Mouse (Mus musculus) CH12.LX (cell line): ENCODE results near the gene Hpcal1. TPM values are rescaled to one million over a fixed set of nuclear protein-coding genes. Genes with fewer than 3 reads are reported as not detected.

Source experiments
- DNase-seq: peaks from one replicate; pipeline ENCODE4 v3.0.0-alpha.2; 2013; ENCODE audit errors: extremely low read depth
- H3K27ac ChIP-seq: 2 replicates; pipeline ENCODE4 v1.5.1; 2012; ENCODE audit warnings: low read depth, mild to moderate bottlenecking, control low read depth, moderate library complexity; ENCODE audit not compliant: insufficient read depth
- H3K27me3 ChIP-seq: replicated peaks from 2 replicates; pipeline ENCODE3; 2012; ENCODE audit warnings: inconsistent platforms
- H3K36me3 ChIP-seq, 2 experiments: replicated peaks in 1 of 2; 2 replicates each; pipeline versions ENCODE3 to v1.6.1; 2012; ENCODE audit warnings: inconsistent platforms in 1 of 2, low read length in 1 of 2, mild to moderate bottlenecking in 1 of 2, mixed read lengths in 1 of 2, moderate library complexity in 1 of 2; ENCODE audit not compliant: control insufficient read depth in 1 of 2, insufficient read depth in 1 of 2
- H3K4me1 ChIP-seq, 2 experiments: 2 replicates each; pipeline ENCODE4 v1.6.1; 2012; ENCODE audit warnings: inconsistent platforms in 1 of 2, moderate library complexity in 1 of 2; ENCODE audit not compliant: insufficient read depth in 2 of 2, control insufficient read depth in 1 of 2
- H3K4me2 ChIP-seq: 2 replicates; pipeline ENCODE4 v1.6.1; 2012; ENCODE audit warnings: low read depth, mild to moderate bottlenecking, control low read depth; ENCODE audit not compliant: poor library complexity, insufficient read depth, severe bottlenecking
- H3K4me3 ChIP-seq, 3 experiments: fragments of 150-350 bp in 1 of 3; sonication (generic) in 1 of 3; replicated peaks in 1 of 3; 2 replicates each; pipeline versions ENCODE3 to v1.5.1; 2011 to 2012; ENCODE audit warnings: low read depth in 2 of 3, low read length in 2 of 3, mild to moderate bottlenecking in 2 of 3, moderate library complexity in 2 of 3, control low read depth in 1 of 3, improper control_type of control experiment in 1 of 3, inconsistent platforms in 1 of 3, mixed read lengths in 1 of 3; ENCODE audit not compliant: poor library complexity in 1 of 3
- H3K79me2 ChIP-seq: replicated peaks from 2 replicates; pipeline ENCODE4 v1.6.1; 2012; ENCODE audit warnings: mild to moderate bottlenecking, moderate library complexity; ENCODE audit not compliant: control insufficient read depth, poor library complexity, insufficient read depth, severe bottlenecking; ENCODE audit errors: extremely low read depth
- H3K9ac ChIP-seq: 2 replicates; pipeline ENCODE4 v1.6.1; 2012; ENCODE audit warnings: low read depth, mild to moderate bottlenecking, control low read depth, moderate library complexity; ENCODE audit not compliant: insufficient read depth
- H3K9me3 ChIP-seq: replicated peaks from 2 replicates; pipeline ENCODE3; 2012; ENCODE audit warnings: low read length, inconsistent platforms, mixed read lengths
- BHLHE40 ChIP-seq: IDR thresholded peaks from 2 replicates; pipeline ENCODE4 v1.6.1; 2011; ENCODE audit warnings: mild to moderate bottlenecking, low read depth, low read length, improper control_type of control experiment
- CHD1 ChIP-seq: IDR thresholded peaks from 2 replicates; pipeline ENCODE4 v1.6.1; 2012; ENCODE audit warnings: low read depth, low read length, improper control_type of control experiment, inconsistent platforms
- CHD2 ChIP-seq: IDR thresholded peaks from 2 replicates; pipeline ENCODE4 v1.6.1; 2011; ENCODE audit warnings: low read length, improper control_type of control experiment
- CTCF ChIP-seq, 2 experiments: IDR thresholded peaks in 1 of 2; conservative IDR thresholded peaks in 1 of 2; 2 replicates each; pipeline ENCODE4 v1.5.1; 2011 to 2012; ENCODE audit warnings: low read depth in 2 of 2, low read length in 2 of 2, improper control_type of control experiment in 1 of 2, inconsistent platforms in 1 of 2, mild to moderate bottlenecking in 1 of 2, moderate library complexity in 1 of 2
- E2F4 ChIP-seq: IDR thresholded peaks from 2 replicates; pipeline ENCODE4 v1.6.1; 2011; ENCODE audit warnings: low read depth, low read length, improper control_type of control experiment; ENCODE audit not compliant: insufficient replicate concordance
- ELF1 ChIP-seq: IDR thresholded peaks from 2 replicates; pipeline ENCODE4 v1.6.1; 2014; ENCODE audit warnings: low read depth, mild to moderate bottlenecking, inconsistent platforms, low read length, improper control_type of control experiment
- GABPA ChIP-seq: IDR thresholded peaks from 2 replicates; pipeline ENCODE4 v1.6.1; 2012; ENCODE audit warnings: low read depth, low read length, improper control_type of control experiment, inconsistent platforms; ENCODE audit not compliant: insufficient replicate concordance
- IRF4 ChIP-seq: IDR thresholded peaks from 2 replicates; pipeline ENCODE4 v1.6.1; 2014; ENCODE audit warnings: low read depth, mild to moderate bottlenecking, inconsistent platforms, low read length, improper control_type of control experiment
- JUN ChIP-seq: IDR thresholded peaks from 2 replicates; pipeline ENCODE4 v1.6.1; 2011; ENCODE audit warnings: low read depth, mild to moderate bottlenecking, low read length, improper control_type of control experiment, moderate library complexity; ENCODE audit not compliant: insufficient read depth
- JUND ChIP-seq: conservative IDR thresholded peaks from 2 replicates; pipeline ENCODE4 v1.6.1; 2011; ENCODE audit warnings: low read depth, low read length, improper control_type of control experiment
- MAFK ChIP-seq: IDR thresholded peaks from 2 replicates; pipeline ENCODE4 v1.6.1; 2011; ENCODE audit warnings: low read length, improper control_type of control experiment; ENCODE audit not compliant: insufficient replicate concordance
- MAX ChIP-seq: IDR thresholded peaks from 2 replicates; pipeline ENCODE4 v1.6.1; 2011; ENCODE audit warnings: low read length, improper control_type of control experiment
- MXI1 ChIP-seq: IDR thresholded peaks from 2 replicates; pipeline ENCODE4 v1.6.1; 2011; ENCODE audit warnings: mild to moderate bottlenecking, low read depth, low read length, improper control_type of control experiment
- MYC ChIP-seq: IDR thresholded peaks from 2 replicates; pipeline ENCODE4 v1.6.1; 2011; ENCODE audit warnings: low read depth, mild to moderate bottlenecking, improper control_type of control experiment, low read length
- NELFE ChIP-seq: IDR thresholded peaks from 2 replicates; pipeline ENCODE4 v1.6.1; 2011; ENCODE audit warnings: low read depth, low read length, improper control_type of control experiment
- NRF1 ChIP-seq: IDR thresholded peaks from 2 replicates; pipeline ENCODE4 v1.6.1; 2014; ENCODE audit warnings: low read depth, mild to moderate bottlenecking, inconsistent platforms, low read length, improper control_type of control experiment, moderate library complexity
- POLR2A ChIP-seq: IDR thresholded peaks from 2 replicates; pipeline ENCODE4 v1.6.1; 2011; ENCODE audit warnings: low read depth, mild to moderate bottlenecking, improper control_type of control experiment, low read length
- POLR2AphosphoS2 ChIP-seq: IDR thresholded peaks from 2 replicates; pipeline ENCODE4 v1.6.1; 2011; ENCODE audit warnings: low read depth, low read length, improper control_type of control experiment
- RAD21 ChIP-seq: IDR thresholded peaks from 2 replicates; pipeline ENCODE4 v1.6.1; 2011; ENCODE audit warnings: low read depth, mild to moderate bottlenecking, low read length, improper control_type of control experiment, moderate library complexity
- RCOR1 ChIP-seq: conservative IDR thresholded peaks from 2 replicates; pipeline ENCODE4 v1.6.1; 2012; ENCODE audit warnings: low read depth, mild to moderate bottlenecking, inconsistent platforms, low read length, improper control_type of control experiment
- SIN3A ChIP-seq: IDR thresholded peaks from 2 replicates; pipeline ENCODE4 v1.6.1; 2012; ENCODE audit warnings: low read length, improper control_type of control experiment, inconsistent platforms
- SMC3 ChIP-seq: IDR thresholded peaks from 2 replicates; pipeline ENCODE4 v1.6.1; 2011; ENCODE audit warnings: low read depth, low read length, improper control_type of control experiment
- TBP ChIP-seq: conservative IDR thresholded peaks from 2 replicates; pipeline ENCODE4 v1.6.1; 2011; ENCODE audit warnings: low read depth, low read length, improper control_type of control experiment
- TCF12 ChIP-seq: IDR thresholded peaks from 2 replicates; pipeline ENCODE4 v1.6.1; 2014; ENCODE audit warnings: low read depth, mild to moderate bottlenecking, inconsistent platforms, low read length, improper control_type of control experiment
- UBTF ChIP-seq: IDR thresholded peaks from 2 replicates; pipeline ENCODE4 v1.6.1; 2012; ENCODE audit warnings: low read depth, mild to moderate bottlenecking, inconsistent platforms, low read length, improper control_type of control experiment, moderate library complexity
- ZC3H11A ChIP-seq: IDR thresholded peaks from 2 replicates; pipeline ENCODE4 v1.6.1; 2012; ENCODE audit warnings: low read depth, mild to moderate bottlenecking, inconsistent platforms, low read length, improper control_type of control experiment
- ZKSCAN1 ChIP-seq: IDR thresholded peaks from 2 replicates; pipeline ENCODE4 v1.6.1; 2012; ENCODE audit warnings: low read depth, inconsistent platforms, low read length, improper control_type of control experiment, borderline replicate concordance
- ZMIZ1 ChIP-seq: IDR thresholded peaks from 2 replicates; pipeline ENCODE4 v1.6.1; 2012; ENCODE audit warnings: low read depth, mild to moderate bottlenecking, inconsistent platforms, low read length, improper control_type of control experiment
- dilution Hi-C: fragments of 300-500 bp; cut with MboI; formaldehyde crosslinking; loops from 2 replicates; pipeline ENCODE4 v1.14.3; 2020; ENCODE audit warnings: low sequenced_read_pairs; ENCODE audit not compliant: extremely low pct_unique_long_range_greater_than_20kb, extremely low pct_ligation_motif_present
- in situ Hi-C: fragments of 300-500 bp; cut with MboI; formaldehyde crosslinking; loops from 3 replicates; pipeline ENCODE4 v1.14.3; 2019; ENCODE audit warnings: low sequenced_read_pairs, low pct_ligation_motif_present, low pct_unique_long_range_greater_than_20kb, mixed read lengths
- polyA plus RNA-seq: library from polyadenylated mRNA; unstranded; fragments of >175 nt; gene quantifications from 2 replicates; pipeline ENCODE4 v1.2.1, GENCODE M21; 2012; ENCODE audit warnings: low read depth; ENCODE audit not compliant: insufficient read length
- total RNA-seq, 2 experiments: library from RNA; depleted of rRNA; stranded (reverse); fragments of 300-350 nt in 1 of 2; fragments of >200 nt in 1 of 2; gene quantifications; 2 replicates each; pipeline ENCODE4 v1.2.3; 2012 to 2014

The Hpcal1 gene
- total and polyA plus RNA-seq, 3 experiments: 4.9 to 5.5 (median 4.9) TPM

- in situ Hi-C loops: no loop called here
- Histone ChIP-seq H3K4me2 (no peak overlapping the region), H3K4me1 (peaks cover 3 to 14% of the 10 kb centered on the region in 2 experiments; a peak in 3 of 4 replicates), H3K4me3 (no peak overlapping the region), H3K9me3 (no peaks in the 10 kb centered on the region), H3K79me2 (no peaks in the 10 kb centered on the region), H3K27me3 (no peaks in the 10 kb centered on the region), H3K27ac (no peak overlapping the region), H3K9ac (no peak overlapping the region), H3K36me3 (no peaks in the 10 kb centered on the region)
- dilution Hi-C loops: no loop called here
- no peak for TF ChIP-seq IRF4
- TF ChIP-seq ELF1: no peak
- TF ChIP-seq CTCF (conservative IDR thresholded peaks at IDR 0.05 in 1 of 2, IDR thresholded peaks at IDR 0.05 in 1 of 2; ENCODE audit: low read depth in 2 of 2, low read length in 2 of 2): no peak
- TF ChIP-seq NELFE: no peak
- no peak for TF ChIP-seq E2F4
- no peak for TF ChIP-seq MAX
- TF ChIP-seq RAD21: no peak
- TF ChIP-seq ZC3H11A: no peak
- TF ChIP-seq UBTF: no peak
- TF ChIP-seq MXI1: no peak
- TF ChIP-seq JUND: no peak
- DNase-seq: no peak
These were observed 64.1 kb downstream of the Hpcal1 start for GRCm38 (mm10) chr12:17754771-17755170.

- DNase-seq: no peak
- dilution Hi-C loops: no loop called here
- H3K4me2 ChIP-seq: no peak overlapping the region
These were observed 66.2 kb downstream of the Hpcal1 start for GRCm38 (mm10) chr12:17756891-17757290.

More at GRCm38 (mm10) chr12:17756891-17757290, 66.2 kb downstream of the Hpcal1 start:
- no peak overlapping the region for H3K4me3 ChIP-seq
- in situ Hi-C loops: no loop called here
- H3K27me3 ChIP-seq: no peaks in the 10 kb centered on the region
- no peaks in the 10 kb centered on the region for H3K36me3 ChIP-seq
- no peaks in the 10 kb centered on the region for H3K4me1 ChIP-seq
- no peak for TF ChIP-seq GABPA
- TF ChIP-seq RCOR1: no peak
- no peak for TF ChIP-seq POLR2A
- TF ChIP-seq BHLHE40: no peak
- TF ChIP-seq CHD2: no peak
- TF ChIP-seq ZKSCAN1: no peak
- no peak for TF ChIP-seq JUN
- no peak for TF ChIP-seq MXI1
- TF ChIP-seq TCF12: no peak
- no peak for TF ChIP-seq CHD1
- no peak for TF ChIP-seq TBP
- TF ChIP-seq CTCF (conservative IDR thresholded peaks at IDR 0.05 in 1 of 2, IDR thresholded peaks at IDR 0.05 in 1 of 2; ENCODE audit: low read depth in 2 of 2, low read length in 2 of 2): no peak
- TF ChIP-seq SMC3: no peak
- TF ChIP-seq E2F4: no peak
- TF ChIP-seq MAFK: no peak
- no peak for TF ChIP-seq MYC
- TF ChIP-seq POLR2AphosphoS2: no peak
- TF ChIP-seq SIN3A: no peak
- TF ChIP-seq ZMIZ1: no peak
- TF ChIP-seq NRF1: no peak
- TF ChIP-seq, all 38 proteins: peak for 0
- Histone ChIP-seq H3K9me3 (no peaks in the 10 kb centered on the region), H3K79me2 (no peaks in the 10 kb centered on the region), H3K9ac (no peak overlapping the region), H3K27ac (no peak overlapping the region)
